Mouse (Mus musculus) neutrophil, adult 59 days (primary cell): Measurements from ENCODE around the gene Nfatc4. TPM values are rescaled to one million over a fixed set of nuclear protein-coding genes. Genes with fewer than 3 reads are reported as not detected.

Experiments used
- total RNA-seq, 2 experiments: library from RNA; stranded (reverse); gene quantifications; 1 replicate in 1 of 2; 2 replicates in 1 of 2; pipeline ENCODE4 v1.2.4; 2023

Nfatc4 gene
- total RNA-seq: not detected

DNA sequence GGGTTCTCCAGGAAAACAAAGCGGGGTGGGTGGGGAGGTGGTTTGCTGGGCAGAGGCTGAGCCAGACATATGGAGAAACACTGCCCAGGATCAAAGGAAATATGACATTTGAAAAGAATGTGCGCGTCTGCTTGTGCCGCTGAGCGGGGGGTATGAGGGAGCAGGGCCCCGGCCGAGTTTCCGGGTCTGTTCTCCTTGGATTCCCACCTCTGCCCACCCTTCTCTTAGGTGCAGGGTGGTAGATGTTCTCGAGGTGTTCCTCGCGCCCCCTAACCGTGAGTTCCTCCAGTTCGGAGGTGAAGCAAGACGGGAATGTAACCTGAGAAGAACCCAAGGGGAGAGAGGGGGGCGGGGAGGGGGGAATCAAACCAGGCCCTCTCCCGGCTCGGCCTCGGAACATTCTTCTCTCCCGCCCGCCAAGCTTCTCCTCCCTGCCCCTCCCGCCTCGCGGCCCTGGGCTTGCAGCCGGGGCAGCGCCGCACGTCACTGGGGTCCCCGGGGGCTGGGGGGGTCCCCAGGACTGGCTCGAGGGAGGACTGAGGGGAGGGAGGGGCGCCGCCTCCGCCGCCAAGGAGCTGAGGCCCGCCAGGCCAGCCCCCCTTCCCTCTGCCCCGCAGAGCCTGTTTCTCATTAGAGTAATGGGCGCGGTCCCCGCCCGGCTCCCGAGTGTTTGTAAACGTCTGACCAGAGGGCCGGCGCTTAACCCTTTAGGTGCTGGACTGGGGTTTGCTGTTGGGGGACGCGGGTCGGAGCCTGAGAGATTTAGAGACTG lies at the start of gene Nfatc4:
Nfatc4 (plus strand) TSS at position 154 of the 772 bp plus-strand sequence.

DNA sequence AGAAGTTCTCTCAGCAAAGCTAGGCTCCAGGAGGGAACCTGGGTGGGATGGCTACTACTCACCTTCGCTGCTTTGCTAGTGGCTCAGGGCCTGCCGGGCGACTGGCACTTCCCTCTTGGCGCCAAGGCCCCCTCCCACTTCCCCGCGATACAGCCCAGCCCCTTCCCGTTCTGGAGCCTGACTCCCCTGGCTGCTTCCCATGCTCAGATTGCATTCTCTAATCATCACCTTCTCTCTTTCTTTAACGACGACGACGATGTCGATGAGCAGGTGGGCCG lies 39.0 kb upstream of the Nfatc4 start, which contains the start of gene Adcy4:
Adcy4 (minus strand) TSS at position 138 of the 278 bp plus-strand sequence.

DNA sequence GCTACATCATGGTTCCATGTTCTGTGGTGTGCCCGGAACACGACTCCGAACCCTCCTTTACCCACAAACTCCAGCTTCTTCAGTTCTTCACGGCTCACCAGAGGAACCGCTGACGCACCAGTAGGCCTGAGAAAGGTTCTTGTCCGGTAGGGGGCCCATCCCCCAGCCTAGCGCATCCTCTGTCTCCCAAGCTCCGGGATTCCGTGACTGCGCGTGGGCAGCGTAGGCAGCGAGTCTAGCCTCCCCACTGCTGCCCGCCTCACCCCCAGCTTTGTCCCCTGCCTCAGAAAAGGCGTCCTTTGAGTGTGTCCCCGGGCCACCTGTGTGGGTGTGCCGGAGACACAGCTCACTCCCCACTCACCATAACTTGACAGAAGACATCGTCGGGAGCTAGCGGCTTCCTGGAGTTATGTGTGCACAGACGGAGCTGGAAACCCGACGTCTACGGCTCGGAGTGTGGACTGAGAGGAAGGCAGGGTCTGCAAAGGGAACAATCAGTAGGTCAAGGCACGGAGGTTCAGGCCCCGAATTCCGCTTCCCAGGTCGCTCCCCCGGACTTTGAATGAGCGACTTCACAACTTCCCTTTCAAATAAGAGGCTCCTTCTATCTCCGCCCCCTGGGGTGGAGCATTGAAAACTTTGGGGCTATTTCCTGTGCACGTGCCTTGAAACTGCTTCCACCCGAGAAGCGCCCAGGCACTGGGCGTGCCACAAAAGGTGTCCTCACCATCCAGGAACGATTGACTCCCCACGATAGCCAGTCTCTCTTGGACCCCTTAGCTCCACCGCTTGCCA lies 34.5 kb upstream of the Nfatc4 start, which contains the start of gene Ripk3:
Ripk3 (minus strand) TSS at position 610 of the 795 bp plus-strand sequence.

DNA sequence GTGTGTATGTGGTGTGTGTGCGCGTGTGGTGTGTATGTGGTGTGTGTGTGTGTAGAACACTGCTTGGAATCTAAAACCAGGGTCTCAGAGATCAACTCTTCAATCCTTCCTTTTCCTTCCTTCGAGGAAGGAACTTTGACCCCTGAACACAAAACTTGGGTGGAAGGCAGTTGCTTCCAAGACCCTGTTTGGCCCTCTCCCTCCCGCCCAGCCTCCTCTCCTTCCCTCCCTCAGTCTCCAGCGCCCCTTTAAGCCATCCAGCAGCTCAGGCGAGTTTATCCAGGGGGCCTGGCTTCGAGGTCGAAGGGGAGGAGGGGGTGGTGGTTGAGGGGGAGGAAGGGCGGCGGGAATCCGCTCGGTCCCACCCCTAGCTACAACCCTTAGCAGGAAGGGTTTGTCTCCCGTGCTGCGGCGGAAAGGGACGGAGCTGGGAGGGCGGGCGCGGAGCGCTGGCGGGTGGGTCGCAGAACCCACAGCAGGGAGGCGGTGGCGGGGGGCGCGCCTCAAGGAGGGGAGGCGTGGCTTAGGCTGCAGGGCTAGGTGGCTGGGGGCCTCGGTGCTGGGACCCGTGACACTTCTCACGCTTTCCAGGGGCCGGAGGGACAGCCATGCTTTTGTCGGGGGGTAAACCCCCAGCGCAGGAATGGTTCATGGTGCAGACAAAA lies 30.8 kb downstream of the Nfatc4 start, which contains the start of gene Nynrin:
Nynrin (plus strand) TSS at position 390 of the 665 bp plus-strand sequence.

Other genes with a start within 250 kb of the Nfatc4 start
- not detected for gene Fitm1, start 247.5 kb upstream of the Nfatc4 start, total RNA-seq
- gene Psme1, start 245.0 kb upstream of the Nfatc4 start, total RNA-seq: 100 to 1,000 TPM; 138 to 143 TPM
- gene Emc9, start 237.8 kb upstream of the Nfatc4 start, total RNA-seq: 1 to 10 TPM; 4.4 to 5.9 TPM
- gene Psme2, start 232.0 kb upstream of the Nfatc4 start, total RNA-seq: 100 to 1,000 TPM; 180 to 210 TPM
- gene Rnf31, start 231.4 kb upstream of the Nfatc4 start, total RNA-seq: 10 to 100 TPM; 57.6 to 74.7 TPM
- 10 to 100 TPM; 42.3 to 50.1 TPM for gene Irf9, start 219.6 kb upstream of the Nfatc4 start, total RNA-seq
- gene Rec8, start 205.1 kb upstream of the Nfatc4 start, total RNA-seq: 1 to 10 TPM in 1 of 2 experiments, not detected in 1; 1.3 TPM
- gene Ipo4, start 187.2 kb upstream of the Nfatc4 start, total RNA-seq: 10 to 100 TPM; 10.7 to 12.2 TPM
- gene Gm49378, start 185.2 kb upstream of the Nfatc4 start, total RNA-seq: 1 to 10 TPM in 1 of 2 experiments, under 1 TPM in 1; 0.79 to 2.4 TPM
- gene Tm9sf1, start 179.3 kb upstream of the Nfatc4 start, total RNA-seq: 10 to 100 TPM; 34.3 to 37.8 TPM
- gene Tssk4, start 173.0 kb upstream of the Nfatc4 start, total RNA-seq: 1 to 10 TPM; 1.6 to 2.0 TPM
- gene Mdp1, start 162.6 kb upstream of the Nfatc4 start, total RNA-seq: 10 to 100 TPM; 13.2 to 13.9 TPM
- gene Gmpr2, start 151.2 kb upstream of the Nfatc4 start, total RNA-seq: 10 to 100 TPM; 15.8 to 16.6 TPM
- gene Nedd8, start 151.0 kb upstream of the Nfatc4 start, total RNA-seq: 100 to 1,000 TPM; 154 to 173 TPM
- 10 to 100 TPM; 53.2 to 64.0 TPM for gene Tinf2, start 141.3 kb upstream of the Nfatc4 start, total RNA-seq
- gene Tgm1, start 109.2 kb upstream of the Nfatc4 start, total RNA-seq: 1 to 10 TPM in 1 of 2 experiments, under 1 TPM in 1; 0.71 to 1.4 TPM
- 10 to 100 TPM; 23.8 to 27.4 TPM for gene Rabggta, start 100.9 kb upstream of the Nfatc4 start, total RNA-seq
- gene Dhrs1, start 77.5 kb upstream of the Nfatc4 start, total RNA-seq: 10 to 100 TPM; 53.1 to 63.6 TPM
- gene Nop9, start 77.5 kb upstream of the Nfatc4 start, total RNA-seq: 10 to 100 TPM; 19.3 to 28.9 TPM
- gene Cideb, start 64.7 kb upstream of the Nfatc4 start, total RNA-seq: under 1 TPM in 1 of 2 experiments, not detected in 1; 0.53 TPM
- gene Ltb4r2, start 61.7 kb upstream of the Nfatc4 start, total RNA-seq: under 1 TPM; 0.79 to 0.84 TPM
- 100 to 1,000 TPM; 203 to 224 TPM for gene Ltb4r1, start 57.2 kb upstream of the Nfatc4 start, total RNA-seq
- under 1 TPM; 0.36 to 0.51 TPM for gene Adcy4, start 39.0 kb upstream of the Nfatc4 start, total RNA-seq
- gene Ripk3, start 34.3 kb upstream of the Nfatc4 start, total RNA-seq: 10 to 100 TPM; 29.1 to 40.3 TPM
- 1 to 10 TPM; 2.3 to 2.8 TPM for gene Nynrin, start 30.9 kb downstream of the Nfatc4 start, total RNA-seq
- under 1 TPM; 0.47 to 0.68 TPM for gene Cbln3, start 61.2 kb downstream of the Nfatc4 start, total RNA-seq
- gene Khnyn, start 61.8 kb downstream of the Nfatc4 start, total RNA-seq: 10 to 100 TPM; 79.3 to 82.3 TPM
- 1 to 10 TPM; 1.7 to 3.6 TPM for gene Sdr39u1, start 77.1 kb downstream of the Nfatc4 start, total RNA-seq
- not detected for gene Cma1, start 121.5 kb downstream of the Nfatc4 start, total RNA-seq
- not detected for gene Cma2, start 127.8 kb downstream of the Nfatc4 start, total RNA-seq
- not detected for gene Mcpt1, start 194.8 kb downstream of the Nfatc4 start, total RNA-seq
- not detected for gene Mcpt9, start 207.4 kb downstream of the Nfatc4 start, total RNA-seq
- gene Mcpt2, start 218.9 kb downstream of the Nfatc4 start, total RNA-seq: not detected
- not detected for gene Mcpt4, start 239.2 kb downstream of the Nfatc4 start, total RNA-seq